Mouse (Mus musculus): ENCODE measurements at regions not wholly inside any gene's neighbourhood (a gene's known extent, or its start where the extent isn't known, plus 50 kb on each side); places are given as distances from the start of the nearest gene placed in this dataset.

DNA sequence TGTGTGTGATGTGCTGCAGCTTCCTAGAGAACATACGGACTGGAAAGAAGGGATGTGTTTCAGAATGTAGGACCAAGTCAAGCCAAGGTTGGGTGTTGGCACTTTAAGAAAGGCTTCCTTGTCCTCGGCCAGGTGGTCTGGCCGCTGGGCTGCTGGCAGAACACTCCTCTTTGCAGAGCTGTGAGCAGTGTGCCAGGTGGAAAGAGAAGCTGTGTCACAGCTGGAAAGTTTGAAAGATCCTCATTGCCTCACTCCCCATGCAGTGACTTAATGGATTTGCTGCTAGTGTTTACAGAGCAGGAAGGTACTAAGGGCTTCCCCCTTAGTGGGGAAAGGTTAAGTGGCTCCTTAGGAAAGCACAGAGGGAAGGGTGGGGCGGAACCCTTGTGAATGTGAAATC lies 269.2 kb upstream of the Ptger4 start:
- no peak overlapping the region for H3K4me3 ChIP-seq (ENCODE audit: low read depth, low read length)
- H3K9ac ChIP-seq (replicated peaks; ENCODE audit: low read length, poor library complexity, severe bottlenecking): no peak overlapping the region
- H3K36me3 ChIP-seq (ENCODE audit: insufficient read depth, low read length): no peaks in the 10 kb centered on the region
- ATAC-seq (ENCODE audit: low FRiP score) (no peak), DNase-seq (ENCODE audit: low spot score) (peak; percentile 5)
- H3K9me3 ChIP-seq (ENCODE audit: low read length): no peaks in the 10 kb centered on the region
- TF ChIP-seq CTCF (IDR thresholded peaks at IDR 0.05): no peak
- no peaks in the 10 kb centered on the region for H3K27me3 ChIP-seq (ENCODE audit: insufficient read depth, low read length)
- WGBS: 70% methylated on average over 4 of the region's 4 CpGs
- H3K4me2 ChIP-seq (ENCODE audit: low read depth, low read length, poor library complexity, severe bottlenecking): no peak overlapping the region
- no peaks in the 10 kb centered on the region for H3K4me1 ChIP-seq (ENCODE audit: insufficient read depth, low read length)
- no peak overlapping the region for H3K27ac ChIP-seq (ENCODE audit: low read depth, low read length)

DNA sequence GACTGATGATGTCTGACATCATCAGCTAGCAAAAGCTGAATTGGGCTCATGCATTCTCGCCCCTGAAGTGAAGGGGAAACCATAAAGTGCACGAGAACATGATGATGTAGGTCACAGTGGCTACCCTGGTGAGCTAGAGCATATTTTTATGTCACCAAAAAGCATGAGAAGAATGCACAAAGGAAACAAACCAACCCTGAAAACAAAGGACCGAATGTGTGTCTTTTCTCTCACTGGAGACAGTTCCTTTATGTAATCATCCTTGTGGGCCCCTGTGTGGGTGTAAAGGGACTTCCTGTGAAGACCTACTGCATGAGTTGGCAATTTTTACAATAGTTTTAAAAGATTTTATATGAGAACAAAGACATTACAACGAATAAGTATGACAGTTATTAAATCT lies 270.2 kb upstream of the Ptger4 start:
- Histone ChIP-seq H3K9me3 (ENCODE audit: low read length) (no peaks in the 10 kb centered on the region), H3K9ac (replicated peaks; ENCODE audit: low read length, poor library complexity, severe bottlenecking) (no peak overlapping the region), H3K27me3 (ENCODE audit: insufficient read depth, low read length) (no peaks in the 10 kb centered on the region), H3K36me3 (ENCODE audit: insufficient read depth, low read length) (no peaks in the 10 kb centered on the region), H3K4me1 (ENCODE audit: insufficient read depth, low read length) (no peaks in the 10 kb centered on the region), H3K27ac (ENCODE audit: low read depth, low read length) (no peak overlapping the region), H3K4me2 (ENCODE audit: low read depth, low read length, poor library complexity, severe bottlenecking) (no peak overlapping the region), H3K4me3 (ENCODE audit: low read depth, low read length) (no peak overlapping the region)
- DNase-seq (ENCODE audit: low spot score) (no peak), ATAC-seq (ENCODE audit: low FRiP score) (no peak)
- 57% methylated on average over 4 of the region's 4 CpGs for WGBS
- TF ChIP-seq CTCF (IDR thresholded peaks at IDR 0.05): no peak

DNA sequence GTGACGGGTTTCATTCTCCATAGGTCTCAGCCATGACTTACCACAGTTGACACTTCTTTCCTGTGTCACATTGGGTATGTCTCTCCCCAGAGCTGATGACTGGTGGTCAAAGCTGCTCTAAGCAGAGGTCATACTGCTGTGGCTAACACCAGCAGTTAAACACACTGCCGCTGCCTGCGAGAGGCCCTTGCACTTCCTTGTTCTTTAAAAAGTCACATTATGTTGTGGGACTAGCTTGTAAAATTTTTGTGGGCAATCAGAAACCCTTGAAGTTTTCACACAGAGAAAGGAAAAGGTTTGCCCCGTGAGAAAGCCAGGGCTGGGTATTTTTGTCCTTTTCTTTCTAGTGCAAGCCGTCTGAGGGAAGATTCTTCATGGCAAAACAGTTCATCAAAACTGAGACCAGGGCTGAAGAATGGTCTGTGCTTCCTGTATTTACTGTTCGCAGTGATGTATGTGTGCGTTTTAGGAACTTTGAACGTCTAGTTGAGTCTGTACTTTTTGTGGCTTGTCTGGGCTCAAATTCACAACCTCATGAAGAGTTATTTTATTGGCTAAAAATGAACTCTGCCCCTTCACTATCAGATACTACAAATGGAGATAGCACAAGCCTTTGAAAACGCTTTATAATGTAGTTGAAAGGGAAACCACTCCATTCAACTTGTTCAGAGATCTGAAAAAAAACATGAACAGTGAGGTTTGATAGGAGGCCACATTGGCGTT lies 273.4 kb upstream of the Ptger4 start:
- no peak overlapping the region for H3K4me3 ChIP-seq (ENCODE audit: low read depth, low read length)
- no peak for DNase-seq (ENCODE audit: low spot score)
- no peaks in the 10 kb centered on the region for H3K36me3 ChIP-seq (ENCODE audit: insufficient read depth, low read length)
- H3K4me2 ChIP-seq (ENCODE audit: low read depth, low read length, poor library complexity, severe bottlenecking): no peak overlapping the region
- H3K27ac ChIP-seq (ENCODE audit: low read depth, low read length): no peak overlapping the region
- no peaks in the 10 kb centered on the region for H3K9me3 ChIP-seq (ENCODE audit: low read length)
- 81% methylated on average over 10 of the region's 10 CpGs for WGBS
- H3K27me3 ChIP-seq (ENCODE audit: insufficient read depth, low read length): no peaks in the 10 kb centered on the region
- ATAC-seq (ENCODE audit: low FRiP score): no peak
- TF ChIP-seq CTCF (IDR thresholded peaks at IDR 0.05): no peak
- no peaks in the 10 kb centered on the region for H3K4me1 ChIP-seq (ENCODE audit: insufficient read depth, low read length)
- no peak overlapping the region for H3K9ac ChIP-seq (replicated peaks; ENCODE audit: low read length, poor library complexity, severe bottlenecking)

DNA sequence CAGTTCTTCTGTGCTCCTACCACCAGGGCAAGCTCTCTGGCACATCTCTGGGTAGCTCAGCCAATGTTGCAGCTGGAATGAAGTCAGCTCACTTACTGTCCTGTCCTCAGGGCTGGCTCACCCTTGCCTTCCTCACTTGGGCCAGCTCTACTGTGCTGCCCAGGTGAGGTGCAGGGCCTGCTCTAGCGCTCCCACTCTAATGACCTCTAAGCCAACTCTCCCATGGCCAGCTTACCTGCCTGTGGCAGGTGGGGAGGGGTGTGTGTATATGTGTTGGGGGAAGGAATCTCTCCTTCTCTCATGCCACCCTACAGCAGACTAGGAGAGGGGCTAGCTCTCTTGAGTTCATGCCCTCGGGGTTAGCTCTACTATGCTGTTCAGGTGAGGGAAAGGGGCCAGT lies 275.6 kb upstream of the Ptger4 start:
- Histone ChIP-seq H3K27me3 (ENCODE audit: insufficient read depth, low read length) (no peaks in the 10 kb centered on the region), H3K36me3 (ENCODE audit: insufficient read depth, low read length) (no peaks in the 10 kb centered on the region), H3K9me3 (ENCODE audit: low read length) (no peaks in the 10 kb centered on the region), H3K27ac (ENCODE audit: low read depth, low read length) (no peak overlapping the region), H3K4me2 (ENCODE audit: low read depth, low read length, poor library complexity, severe bottlenecking) (no peak overlapping the region), H3K9ac (replicated peaks; ENCODE audit: low read length, poor library complexity, severe bottlenecking) (no peak overlapping the region), H3K4me3 (ENCODE audit: low read depth, low read length) (no peak overlapping the region), H3K4me1 (ENCODE audit: insufficient read depth, low read length) (no peaks in the 10 kb centered on the region)
- WGBS: 93% methylated on average over 2 of the region's 2 CpGs
- DNase-seq (ENCODE audit: low spot score): no peak
- TF ChIP-seq CTCF (IDR thresholded peaks at IDR 0.05): no peak
- no peak for ATAC-seq (ENCODE audit: low FRiP score)

DNA sequence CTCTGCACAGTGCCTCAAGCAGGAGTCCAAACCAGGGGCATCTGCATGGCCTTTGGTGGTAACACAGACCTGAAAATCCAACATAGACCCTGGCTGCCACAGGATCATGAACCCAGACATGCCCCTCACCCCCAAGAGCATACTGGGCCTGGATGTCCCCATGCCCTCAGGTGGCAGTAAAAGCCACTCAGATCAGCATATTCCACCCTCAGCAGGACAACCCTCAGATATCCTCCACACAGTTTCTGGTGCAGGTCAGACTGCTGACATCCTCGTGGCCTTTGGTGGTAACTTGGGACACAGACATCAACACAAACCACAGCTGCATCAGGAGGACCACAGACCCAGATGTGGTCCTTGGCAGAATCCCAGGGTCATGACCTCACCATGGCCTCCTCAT lies 276.0 kb upstream of the Ptger4 start:
- WGBS: 92% methylated on average over 1 of the region's 1 CpGs
- Histone ChIP-seq H3K36me3 (ENCODE audit: insufficient read depth, low read length) (no peaks in the 10 kb centered on the region), H3K4me1 (ENCODE audit: insufficient read depth, low read length) (no peaks in the 10 kb centered on the region), H3K4me3 (ENCODE audit: low read depth, low read length) (no peak overlapping the region), H3K27ac (ENCODE audit: low read depth, low read length) (no peak overlapping the region), H3K9me3 (ENCODE audit: low read length) (no peaks in the 10 kb centered on the region), H3K4me2 (ENCODE audit: low read depth, low read length, poor library complexity, severe bottlenecking) (no peak overlapping the region), H3K27me3 (ENCODE audit: insufficient read depth, low read length) (no peaks in the 10 kb centered on the region), H3K9ac (replicated peaks; ENCODE audit: low read length, poor library complexity, severe bottlenecking) (no peak overlapping the region)
- ATAC-seq (ENCODE audit: low FRiP score) (no peak), DNase-seq (ENCODE audit: low spot score) (no peak)
- TF ChIP-seq CTCF (IDR thresholded peaks at IDR 0.05): no peak

DNA sequence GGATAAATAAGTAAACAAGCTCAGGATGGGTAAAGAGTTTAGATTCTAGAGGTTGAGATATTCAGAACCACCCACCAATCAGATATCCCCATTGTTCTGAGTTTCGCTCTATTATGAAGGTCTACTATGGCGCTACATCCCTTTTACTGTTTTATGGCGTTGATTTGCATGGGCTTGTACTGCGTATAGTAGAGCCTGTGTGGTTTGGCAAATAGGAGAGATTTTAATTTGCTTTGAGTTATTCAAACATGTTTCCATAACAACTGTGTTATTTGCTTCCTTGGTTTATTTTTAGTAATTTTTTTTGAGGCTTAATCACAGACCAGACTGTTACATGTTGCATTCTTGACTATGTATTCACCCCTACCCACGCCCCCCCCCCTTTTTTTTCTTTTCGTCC lies 284.6 kb upstream of the Ptger4 start:
- whole genome bisulfite sequencing: 82% methylated on average over 6 of the region's 6 CpGs
- no peak for DNase-seq (ENCODE audit: low spot score)

More for the DNA sequence above, 284.6 kb upstream of the Ptger4 start:
- H3K4me3 ChIP-seq (ENCODE audit: low read depth, low read length): no peak overlapping the region
- 0 out of 2 replicates have a peak, but pooled peaks have one; percentile 44 for ATAC-seq (ENCODE audit: low FRiP score)
- no peaks in the 10 kb centered on the region for H3K27me3 ChIP-seq (ENCODE audit: insufficient read depth, low read length)
- H3K4me1 ChIP-seq (ENCODE audit: insufficient read depth, low read length): no peaks in the 10 kb centered on the region
- H3K27ac ChIP-seq (ENCODE audit: low read depth, low read length): no peak overlapping the region
- H3K36me3 ChIP-seq (ENCODE audit: insufficient read depth, low read length): no peaks in the 10 kb centered on the region
- H3K4me2 ChIP-seq (ENCODE audit: low read depth, low read length, poor library complexity, severe bottlenecking): no peak overlapping the region
- H3K9ac ChIP-seq (replicated peaks; ENCODE audit: low read length, poor library complexity, severe bottlenecking): no peak overlapping the region
- H3K9me3 ChIP-seq (ENCODE audit: low read length): no peaks in the 10 kb centered on the region
- no peak for TF ChIP-seq CTCF (IDR thresholded peaks at IDR 0.05)

Data from midbrain, postnatal 0 days (tissue).